Mouse (Mus musculus): ENCODE measurements around the gene Pmepa1. TPM values are rescaled to one million over a fixed set of nuclear protein-coding genes. Genes with fewer than 3 reads are reported as not detected.

Gene Pmepa1
- polyA plus RNA-seq, 1 experiment from 2014 or later: 5.6 TPM

DNA sequence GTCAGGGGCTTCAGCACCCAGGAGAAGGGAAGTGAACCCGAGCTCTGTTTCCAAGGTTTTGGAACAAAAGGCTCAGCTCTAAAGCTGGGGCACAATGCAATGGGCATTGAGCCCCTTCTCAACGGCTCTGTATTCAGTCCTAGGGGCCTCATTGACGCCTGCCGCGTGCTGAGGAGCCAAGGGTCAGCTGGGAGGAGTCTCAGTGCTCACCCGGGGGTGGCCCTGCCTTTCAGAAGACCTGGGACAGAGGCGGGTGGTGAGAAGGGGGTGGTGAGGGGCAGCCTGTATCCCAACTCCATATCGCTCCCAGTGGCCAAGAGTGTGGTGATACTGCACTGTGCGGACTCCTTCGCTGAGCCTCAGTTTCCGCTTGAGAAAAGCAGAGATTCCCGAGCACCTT lies 33.5 kb downstream of the Pmepa1 start:
- H3K4me2 ChIP-seq (ENCODE audit: low read depth, low read length): no peak overlapping the region
- no peaks in the 10 kb centered on the region for H3K9me3 ChIP-seq (ENCODE audit: control insufficient read depth, low read length)
- no peaks in the 10 kb centered on the region for H3K27me3 ChIP-seq (ENCODE audit: control insufficient read depth, insufficient read depth, low read length)
- no peaks in the 10 kb centered on the region for H3K36me3 ChIP-seq (ENCODE audit: control insufficient read depth, insufficient read depth, low read length)
- peak; percentile 58 for ATAC-seq (ENCODE audit: low read depth)
- no peak overlapping the region for H3K9ac ChIP-seq (replicated peaks; ENCODE audit: low read depth, low read length)
- no peak overlapping the region for H3K4me3 ChIP-seq (ENCODE audit: low read depth, low read length)
- H3K27ac ChIP-seq (ENCODE audit: low read depth, low read length): no peak overlapping the region
- 9% methylated on average over 12 of the region's 12 CpGs for WGBS
- peaks cover 38% of the 10 kb centered on the region for H3K4me1 ChIP-seq (ENCODE audit: control insufficient read depth, insufficient read depth, low read length)

DNA sequence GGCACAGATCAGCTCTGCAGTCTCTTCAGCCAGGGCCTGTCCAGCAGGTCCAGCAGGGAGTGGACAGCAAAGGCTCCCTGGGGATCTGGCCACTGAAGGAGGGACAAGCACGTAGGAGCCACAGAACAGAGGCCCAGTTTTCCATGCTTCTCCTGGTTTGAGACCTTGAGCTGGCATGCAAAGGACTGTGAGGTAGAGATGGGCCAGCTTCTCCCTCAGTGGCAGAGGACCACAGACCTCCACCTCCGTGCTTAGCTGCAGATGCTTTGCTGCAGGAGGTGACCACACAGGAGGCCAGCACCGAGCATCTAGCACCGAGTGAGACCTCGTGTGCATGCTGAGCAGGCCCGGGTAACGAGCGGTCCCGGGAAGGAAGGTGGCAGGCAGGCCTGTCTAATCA lies 35.6 kb downstream of the Pmepa1 start:
- Histone ChIP-seq H3K4me1 (ENCODE audit: control insufficient read depth, insufficient read depth, low read length) (peaks cover 46% of the 10 kb centered on the region), H3K9ac (replicated peaks; ENCODE audit: low read depth, low read length) (no peak overlapping the region)

DNA sequence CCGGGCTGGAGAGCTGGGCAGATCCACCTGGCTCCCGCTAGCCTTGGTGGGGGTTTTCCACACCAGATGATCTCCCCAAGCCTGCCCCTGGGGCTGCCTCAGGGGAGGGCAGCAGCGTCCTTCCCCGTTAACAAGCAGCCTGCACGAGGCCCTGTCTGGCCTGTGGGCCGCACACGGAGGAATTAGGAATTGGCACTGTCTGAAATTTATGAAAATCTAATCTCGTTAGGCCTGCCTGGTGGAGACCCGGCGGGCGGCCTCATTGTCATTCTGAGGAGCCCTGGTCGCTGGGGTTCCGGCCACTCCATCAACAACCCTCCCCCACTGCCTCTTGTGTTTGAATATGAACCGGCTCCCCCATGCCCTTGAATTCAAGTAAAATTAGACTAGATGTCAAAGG lies 37.8 kb downstream of the Pmepa1 start:
- Histone ChIP-seq H3K4me2 (ENCODE audit: low read depth, low read length) (no peak overlapping the region), H3K27me3 (ENCODE audit: control insufficient read depth, insufficient read depth, low read length) (no peaks in the 10 kb centered on the region), H3K9me3 (ENCODE audit: control insufficient read depth, low read length) (no peaks in the 10 kb centered on the region), H3K4me3 (ENCODE audit: low read depth, low read length) (no peak overlapping the region), H3K9ac (replicated peaks; ENCODE audit: low read depth, low read length) (no peak overlapping the region), H3K4me1 (ENCODE audit: control insufficient read depth, insufficient read depth, low read length) (peaks cover 45% of the 10 kb centered on the region), H3K36me3 (ENCODE audit: control insufficient read depth, insufficient read depth, low read length) (no peaks in the 10 kb centered on the region), H3K27ac (ENCODE audit: low read depth, low read length) (no peak overlapping the region)
- WGBS: 8% methylated on average over 13 of the region's 14 CpGs
- ATAC-seq (ENCODE audit: low read depth): no peak

More for the DNA sequence above, 35.6 kb downstream of the Pmepa1 start:
- no peaks in the 10 kb centered on the region for H3K27me3 ChIP-seq (ENCODE audit: control insufficient read depth, insufficient read depth, low read length)
- no peak overlapping the region for H3K4me2 ChIP-seq (ENCODE audit: low read depth, low read length)
- H3K4me3 ChIP-seq (ENCODE audit: low read depth, low read length): no peak overlapping the region
- no peak for ATAC-seq (ENCODE audit: low read depth)
- H3K27ac ChIP-seq (ENCODE audit: low read depth, low read length): no peak overlapping the region
- no peaks in the 10 kb centered on the region for H3K9me3 ChIP-seq (ENCODE audit: control insufficient read depth, low read length)
- WGBS: 23% methylated on average over 9 of the region's 9 CpGs
- H3K36me3 ChIP-seq (ENCODE audit: control insufficient read depth, insufficient read depth, low read length): no peaks in the 10 kb centered on the region

DNA sequence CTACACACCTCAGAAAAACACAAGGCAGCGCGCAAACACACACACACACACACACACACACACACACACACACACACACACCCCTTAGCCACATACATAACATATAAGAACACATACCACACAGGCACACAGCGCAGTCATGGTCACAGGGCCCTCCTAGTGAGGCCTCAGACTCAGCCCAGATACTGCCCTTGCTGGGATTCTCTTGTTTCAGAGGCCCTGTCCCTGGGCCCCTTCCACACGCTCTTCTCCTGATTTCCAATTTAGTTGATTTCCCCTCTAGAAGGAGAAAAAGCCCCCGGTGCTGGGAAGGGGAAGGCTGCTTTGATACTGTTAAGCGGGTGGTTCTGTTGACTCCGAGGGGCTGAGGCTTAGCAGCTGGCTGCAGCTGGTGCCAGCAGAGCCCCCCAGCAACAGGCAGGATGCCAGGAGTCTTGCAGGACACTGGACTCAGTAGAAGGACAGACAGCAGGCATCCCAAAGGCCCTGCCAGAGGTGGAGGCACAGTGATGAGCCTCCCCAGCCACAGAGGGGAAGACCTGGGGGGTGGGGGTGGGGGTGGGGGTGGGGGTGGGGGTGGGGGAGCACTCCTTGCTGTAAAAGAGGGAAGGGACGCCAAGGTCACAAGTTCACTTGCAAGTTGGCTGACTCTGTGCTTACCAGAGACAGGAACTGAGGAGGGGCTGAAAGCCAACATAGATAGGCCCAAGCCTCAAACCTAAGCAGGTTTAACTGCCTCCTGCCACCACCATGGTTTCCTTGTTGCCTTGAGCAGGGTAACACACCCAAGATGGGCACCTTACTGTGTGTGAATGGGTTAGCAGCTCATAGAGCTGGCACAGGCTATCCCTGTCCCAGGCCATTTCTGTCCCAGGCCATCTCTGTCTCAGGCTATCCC lies 40.6 kb downstream of the Pmepa1 start:
- Histone ChIP-seq H3K4me3 (ENCODE audit: low read depth, low read length) (no peak overlapping the region), H3K27me3 (ENCODE audit: control insufficient read depth, insufficient read depth, low read length) (no peaks in the 10 kb centered on the region), H3K9me3 (ENCODE audit: control insufficient read depth, low read length) (no peaks in the 10 kb centered on the region), H3K9ac (replicated peaks; ENCODE audit: low read depth, low read length) (no peak overlapping the region), H3K4me2 (ENCODE audit: low read depth, low read length) (no peak overlapping the region), H3K4me1 (ENCODE audit: control insufficient read depth, insufficient read depth, low read length) (peaks cover 28% of the 10 kb centered on the region), H3K27ac (ENCODE audit: low read depth, low read length) (no peak overlapping the region; the same call in 1 of the 2 replicates), H3K36me3 (ENCODE audit: control insufficient read depth, insufficient read depth, low read length) (no peaks in the 10 kb centered on the region)
- peak; percentile 41; the same call in 1 of the 2 replicates for ATAC-seq (ENCODE audit: low read depth)
- WGBS: 50% methylated on average over 8 of the region's 8 CpGs

DNA sequence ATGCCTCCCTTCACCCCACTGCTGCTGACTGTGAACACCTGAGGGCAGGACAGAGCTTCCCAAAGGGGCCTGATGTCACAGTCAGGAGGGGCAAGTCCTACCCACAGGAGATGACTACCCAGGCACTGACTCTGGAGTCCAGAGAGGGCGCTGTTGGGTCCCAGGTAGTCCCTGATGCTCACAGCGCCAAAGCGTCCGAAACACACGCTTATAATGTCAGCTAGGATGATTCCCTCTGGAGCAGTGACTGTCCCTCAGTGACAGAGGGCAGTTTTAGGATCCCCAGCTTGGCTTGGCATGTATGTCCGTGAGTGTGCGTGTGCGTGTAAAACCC lies 43.6 kb downstream of the Pmepa1 start:
- Histone ChIP-seq H3K27me3 (ENCODE audit: control insufficient read depth, insufficient read depth, low read length) (no peaks in the 10 kb centered on the region), H3K27ac (ENCODE audit: low read depth, low read length) (no peak overlapping the region), H3K9ac (replicated peaks; ENCODE audit: low read depth, low read length) (no peak overlapping the region), H3K9me3 (ENCODE audit: control insufficient read depth, low read length) (no peaks in the 10 kb centered on the region), H3K4me2 (ENCODE audit: low read depth, low read length) (no peak overlapping the region), H3K4me1 (ENCODE audit: control insufficient read depth, insufficient read depth, low read length) (peaks cover 16% of the 10 kb centered on the region; the same call in 1 of the 2 replicates), H3K4me3 (ENCODE audit: low read depth, low read length) (no peak overlapping the region), H3K36me3 (ENCODE audit: control insufficient read depth, insufficient read depth, low read length) (peaks cover 4% of the 10 kb centered on the region; the same call in 1 of the 2 replicates)
- ATAC-seq (ENCODE audit: low read depth): no peak
- 75% methylated on average over 8 of the region's 8 CpGs for WGBS

DNA sequence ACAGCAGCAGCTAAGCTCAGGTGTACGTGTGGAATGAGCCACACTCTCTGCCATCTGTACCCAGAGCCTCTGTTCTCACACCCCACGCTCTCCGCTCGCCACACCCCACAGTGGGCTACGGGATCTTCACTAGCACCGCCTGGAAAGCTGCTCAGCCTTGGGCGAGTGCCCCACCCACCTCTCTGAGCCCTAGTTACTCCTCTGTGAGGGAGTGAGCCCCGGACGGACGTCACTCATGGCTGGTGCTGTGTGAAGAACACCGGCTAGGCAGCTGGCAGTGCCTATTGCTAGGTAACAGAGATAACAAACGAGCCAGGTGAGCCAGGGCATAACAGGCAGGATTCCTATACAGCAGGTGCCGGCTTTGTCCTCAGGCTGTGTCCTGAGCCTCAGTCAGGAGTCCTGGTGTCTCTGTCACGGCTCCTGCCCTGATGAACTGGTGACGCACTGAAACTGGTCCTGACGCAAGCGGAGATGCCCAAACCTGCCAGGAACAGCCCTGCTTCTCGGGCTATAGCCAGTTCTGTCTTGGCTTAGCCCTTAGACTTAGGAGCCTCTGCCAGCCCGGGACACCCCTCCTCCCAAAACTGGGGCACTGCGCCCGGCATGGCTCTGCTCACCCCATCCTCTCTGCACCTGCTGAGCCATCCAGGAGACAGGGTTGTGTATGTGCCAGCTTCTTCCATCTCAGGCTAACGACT lies 44.1 kb downstream of the Pmepa1 start:
- WGBS: 81% methylated on average over 22 of the region's 22 CpGs
- no peaks in the 10 kb centered on the region for H3K9me3 ChIP-seq (ENCODE audit: control insufficient read depth, low read length)
- H3K4me1 ChIP-seq (ENCODE audit: control insufficient read depth, insufficient read depth, low read length): peaks cover 16% of the 10 kb centered on the region; the same call in 1 of the 2 replicates
- H3K4me2 ChIP-seq (ENCODE audit: low read depth, low read length): no peak overlapping the region
- H3K4me3 ChIP-seq (ENCODE audit: low read depth, low read length): no peak overlapping the region
- no peak overlapping the region for H3K27ac ChIP-seq (ENCODE audit: low read depth, low read length)
- peaks cover 6% of the 10 kb centered on the region; the same call in 1 of the 2 replicates for H3K36me3 ChIP-seq (ENCODE audit: control insufficient read depth, insufficient read depth, low read length)
- no peak overlapping the region for H3K9ac ChIP-seq (replicated peaks; ENCODE audit: low read depth, low read length)
- ATAC-seq (ENCODE audit: low read depth): no peak
- no peaks in the 10 kb centered on the region for H3K27me3 ChIP-seq (ENCODE audit: control insufficient read depth, insufficient read depth, low read length)

DNA sequence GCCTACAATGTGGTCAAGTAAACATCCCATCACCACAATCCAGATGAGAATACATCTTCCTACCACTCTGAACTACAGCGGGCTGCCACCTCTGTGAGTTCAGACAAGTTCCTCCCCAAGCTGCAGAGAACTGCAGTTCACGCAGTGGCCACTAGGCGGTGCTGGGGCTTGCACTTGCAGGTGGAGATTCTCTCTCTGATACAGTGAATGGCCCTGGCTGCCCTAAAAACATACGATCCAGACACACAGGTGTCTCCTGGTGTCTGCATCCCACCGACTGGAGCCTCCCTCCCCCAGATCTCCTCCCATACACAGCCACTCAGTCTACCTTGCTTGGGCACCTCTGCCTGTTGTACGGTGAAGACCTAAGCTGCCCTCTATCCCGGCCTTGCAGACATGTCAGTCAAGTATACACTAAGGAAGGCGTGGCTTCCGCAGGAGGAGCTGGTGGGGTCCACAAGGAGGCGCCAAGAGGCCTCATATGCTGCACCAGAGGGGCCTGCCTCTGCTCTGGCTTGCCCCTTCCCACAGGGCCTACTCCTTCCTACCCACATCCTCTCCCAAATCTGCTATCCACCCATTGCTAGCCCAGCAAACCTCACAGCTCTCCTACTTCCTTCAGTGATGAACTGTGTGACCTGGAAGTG lies 46.6 kb downstream of the Pmepa1 start:
- Histone ChIP-seq H3K4me2 (ENCODE audit: low read depth, low read length) (no peak overlapping the region; the same call in 1 of the 2 replicates), H3K4me1 (ENCODE audit: control insufficient read depth, insufficient read depth, low read length) (0 out of 2 replicates have a peak, but pooled peaks cover 2% of the 10 kb centered on the region), H3K9ac (replicated peaks; ENCODE audit: low read depth, low read length) (no peak overlapping the region), H3K36me3 (ENCODE audit: control insufficient read depth, insufficient read depth, low read length) (peaks cover 6% of the 10 kb centered on the region; the same call in 1 of the 2 replicates), H3K9me3 (ENCODE audit: control insufficient read depth, low read length) (no peaks in the 10 kb centered on the region), H3K4me3 (ENCODE audit: low read depth, low read length) (no peak overlapping the region), H3K27ac (ENCODE audit: low read depth, low read length) (peak overlapping the region; percentile 16; the same call in 1 of the 2 replicates), H3K27me3 (ENCODE audit: control insufficient read depth, insufficient read depth, low read length) (no peaks in the 10 kb centered on the region)
- ATAC-seq (ENCODE audit: low read depth): peak; percentile 79
- 3% methylated on average over 10 of the region's 10 CpGs for WGBS

DNA sequence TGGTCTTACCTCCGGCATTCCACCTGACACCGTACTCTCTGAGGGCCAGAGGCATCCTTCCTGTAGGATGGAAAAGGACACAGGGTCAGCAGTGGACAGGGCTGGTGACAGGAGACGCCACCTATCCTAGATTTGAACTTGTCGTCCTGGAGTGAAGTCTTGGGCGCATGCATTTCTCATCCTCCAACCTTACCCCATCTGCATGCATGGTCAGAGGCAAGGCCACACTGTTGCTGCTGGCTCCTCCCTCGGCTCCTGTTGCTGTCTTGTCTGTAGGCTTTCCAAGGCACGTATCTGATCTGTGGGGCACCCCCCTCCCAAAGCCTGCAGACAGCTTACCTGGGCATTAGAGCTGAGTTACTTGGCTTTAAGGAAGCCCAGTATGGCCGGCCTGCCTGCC lies 47.8 kb downstream of the Pmepa1 start:
- no peak overlapping the region for H3K9ac ChIP-seq (replicated peaks; ENCODE audit: low read depth, low read length)
- ATAC-seq (ENCODE audit: low read depth): no peak
- H3K4me1 ChIP-seq (ENCODE audit: control insufficient read depth, insufficient read depth, low read length): 0 out of 2 replicates have a peak, but pooled peaks cover 2% of the 10 kb centered on the region
- peaks cover 6% of the 10 kb centered on the region; the same call in 1 of the 2 replicates for H3K36me3 ChIP-seq (ENCODE audit: control insufficient read depth, insufficient read depth, low read length)
- H3K4me3 ChIP-seq (ENCODE audit: low read depth, low read length): no peak overlapping the region
- 92% methylated on average over 8 of the region's 8 CpGs for whole genome bisulfite sequencing
- H3K4me2 ChIP-seq (ENCODE audit: low read depth, low read length): no peak overlapping the region
- H3K9me3 ChIP-seq (ENCODE audit: control insufficient read depth, low read length): no peaks in the 10 kb centered on the region
- H3K27ac ChIP-seq (ENCODE audit: low read depth, low read length): no peak overlapping the region
- H3K27me3 ChIP-seq (ENCODE audit: control insufficient read depth, insufficient read depth, low read length): no peaks in the 10 kb centered on the region

All from neural tube, embryonic 14.5 days (tissue).